Comparison of ENCODE assay signal across 34 mouse cellular contexts in genomic region chr1:120174991-120175390, GRCm38 (mm10). TPM values are rescaled to one million over a fixed set of nuclear protein-coding genes. Genes with fewer than 3 reads are reported as not detected.
DNase-seq lines count a peak whose midpoint lies in the region; ATAC-seq lines count a peak whose summit lies in the region.
"Had no signal": no experiment of that assay in that cellular context is flagged by ENCODE, and none has a peak within 500 bp of the region (broad histone marks: within the 10 kb centered on the region; RNA-seq: fewer than 3 reads in every experiment).

No protein-coding gene starts in this region.

- no peaks in the 10 kb centered on the region for H3K36me3 ChIP-seq in forebrain, embryonic 10.5 days (replicated peaks)
- H3K36me3 ChIP-seq: heart, embryonic 13.5 days; hindbrain, embryonic 10.5 days; kidney, embryonic 15.5 days; limb, embryonic 13.5 days; liver, embryonic 12.5 days; neural tube, embryonic 12.5 days had no signal

- no peak overlapping the region for H3K27ac ChIP-seq in forebrain, embryonic 10.5 days
- H3K27ac ChIP-seq: gastrocnemius, adult 2 months; heart, adult 2 months; heart, embryonic 13.5 days; hindbrain, embryonic 10.5 days; kidney, embryonic 15.5 days; left cerebral cortex, adult 2 months; limb, embryonic 13.5 days; liver, embryonic 12.5 days; neural tube, embryonic 12.5 days; stomach, postnatal 0 days had no signal

- H3K4me3 ChIP-seq in forebrain, embryonic 10.5 days = no peak overlapping the region
- H3K4me3 ChIP-seq: gastrocnemius, adult 2 months; heart, adult 2 months; heart, embryonic 13.5 days; hindbrain, embryonic 10.5 days; kidney, embryonic 15.5 days; left cerebral cortex, adult 2 months; limb, embryonic 13.5 days; liver, embryonic 12.5 days; myocyte; neural tube, embryonic 12.5 days had no signal

- 0 out of 2 replicates have a peak, but pooled peaks cover 6% of the 10 kb centered on the region for H3K4me1 ChIP-seq in forebrain, embryonic 10.5 days
- H3K4me1 ChIP-seq: liver, embryonic 12.5 days had no signal

- DNase-seq in spleen, adult 12 weeks (ENCODE audit: low spot score) = peak; percentile 7
- no peak for DNase-seq in spleen, postnatal 10 days (ENCODE audit: low spot score in 2 of 2)
- DNase-seq in forebrain, embryonic 10.5 days (ENCODE audit: extremely low spot score, low spot score) = no peak
- DNase-seq in layer of hippocampus, postnatal 10 days (ENCODE audit: low spot score in 2 of 2) = no peak
- DNase-seq: adrenal gland, postnatal 10 days; cerebellum, adult 11 months; cerebellum, adult 9-10 months; cerebellum, postnatal 36 days; gastrocnemius, adult 2 months; gastrocnemius, postnatal 36 days; heart, adult 2 months; heart, postnatal 10 days; kidney, adult 18-20 months; kidney, postnatal 25 days; lung, adult 18-20 months; lung, postnatal 10 days; right cerebral cortex, postnatal 25 days; thymus, adult 18-20 months; thymus, postnatal 25 days had no signal

- 87% methylated on average over 4 of the region's 4 CpGs for WGBS in forebrain, embryonic 10.5 days

- ATAC-seq in granulocyte monocyte progenitor cell, adult 5-6 weeks (replicated peaks; ENCODE audit: poor library complexity, severe bottlenecking) = peak; percentile 45
- peak; percentile 86 for ATAC-seq in neutrophil, adult 5-6 weeks (ENCODE audit: extremely low read depth, insufficient number of reproducible peaks, low FRiP score, poor library complexity, severe bottlenecking)
- no peak for ATAC-seq in activated CD4-positive, CD25-positive, alpha-beta regulatory T cell, adult 4 months
- ATAC-seq: forebrain, embryonic 14.5 days; hindbrain, embryonic 16.5 days; liver, embryonic 12.5 days; midbrain, embryonic 16.5 days had no signal

- no peaks in the 10 kb centered on the region for H3K9me3 ChIP-seq in forebrain, embryonic 10.5 days
- H3K9me3 ChIP-seq: heart, embryonic 13.5 days; hindbrain, embryonic 10.5 days; kidney, embryonic 15.5 days; limb, embryonic 13.5 days; liver, embryonic 12.5 days; neural tube, embryonic 12.5 days had no signal

- no peaks in the 10 kb centered on the region for H3K27me3 ChIP-seq in forebrain, embryonic 10.5 days (ENCODE audit: poor library complexity, severe bottlenecking)
- H3K27me3 ChIP-seq: heart, embryonic 13.5 days; kidney, embryonic 15.5 days; limb, embryonic 13.5 days; liver, embryonic 12.5 days; neural tube, embryonic 12.5 days had no signal

RNA-seq across cellular contexts. Expression of gene 3110009E18Rik, which starts 54.0 kb away (rescaled TPM):
- 11.4 and 12.2 TPM in 2 replicates for total RNA-seq in granulocyte monocyte progenitor cell, adult 5-6 weeks (2014; fragmentation: Nextera tagmentation)
- 2.2 and 4.5 TPM in 2 replicates for total RNA-seq in granulocyte monocyte progenitor cell, adult 5-6 weeks (2017)
- total RNA-seq in neutrophil, adult 5-6 weeks (2017) = 5.1 and 5.5 TPM in 2 replicates
- polyA plus RNA-seq in activated CD4-positive, CD25-positive, alpha-beta regulatory T cell, adult 4 months (2017; shearing (Covaris generic)) = 10 to 100 TPM; 25.9 to 27.3 TPM
- polyA plus RNA-seq in forebrain, embryonic 10.5 days (2016; fragmentation: Nextera tagmentation; extraction: Ambion mirVana) = 21.6 and 22.7 TPM in 2 replicates
- 1 to 10 TPM; 7.1 to 8.7 TPM for total RNA-seq in layer of hippocampus, postnatal 10 days (2021)

RNA-seq across cellular contexts. Expression of gene Dbi, which starts 54.1 kb away (rescaled TPM):
- total RNA-seq in granulocyte monocyte progenitor cell, adult 5-6 weeks (2014; fragmentation: Nextera tagmentation) = 410 and 536 TPM in 2 replicates
- total RNA-seq in granulocyte monocyte progenitor cell, adult 5-6 weeks (2017) = 307 and 413 TPM in 2 replicates
- total RNA-seq in neutrophil, adult 5-6 weeks (2017) = 29.0 and 52.2 TPM in 2 replicates
- 100 to 1,000 TPM; 210 to 248 TPM for polyA plus RNA-seq in activated CD4-positive, CD25-positive, alpha-beta regulatory T cell, adult 4 months (2017; shearing (Covaris generic))
- polyA plus RNA-seq in forebrain, embryonic 10.5 days (2016; fragmentation: Nextera tagmentation; extraction: Ambion mirVana) = 797 and 870 TPM in 2 replicates
- 100 to 1,000 TPM; 611 to 668 TPM for total RNA-seq in layer of hippocampus, postnatal 10 days (2021)
